Mouse (Mus musculus) activated CD4-positive, CD25-positive, alpha-beta regulatory T cell (primary cell): ENCODE results near the gene Pgm3. TPM values are rescaled to one million over a fixed set of nuclear protein-coding genes. Genes with fewer than 3 reads are reported as not detected.

Experiments
- polyA plus RNA-seq, 2 experiments: library from polyadenylated mRNA; unstranded; fragments of 100-300 nt; shearing (Covaris generic); gene quantifications; one replicate each; pipeline ENCODE4 v1.2.1; 2017

Pgm3 gene
- 10 to 100 TPM; 15.2 to 20.9 TPM for polyA plus RNA-seq

GRCm38 (mm10) chr9:86571540-86572135 lies at the start of gene Pgm3, which contains the start of gene Rwdd2a:
Pgm3 (minus strand) TSS chr9:86571842.
Rwdd2a (plus strand) TSS chr9:86571991.

Other genes with a start within 250 kb of the Pgm3 start
- 1 to 10 TPM; 2.5 to 4.1 TPM for gene Ube2cbp, start 106.9 kb downstream of the Pgm3 start, polyA plus RNA-seq
- gene Dop1a, start 104.7 kb downstream of the Pgm3 start, polyA plus RNA-seq: 10 to 100 TPM; 25.3 to 35.3 TPM
- gene Rwdd2a, start 149 bp upstream of the Pgm3 start, polyA plus RNA-seq: 1 to 10 TPM; 3.6 to 4.0 TPM
- gene Me1, start 124.1 kb upstream of the Pgm3 start, polyA plus RNA-seq: under 1 TPM in 1 of 2 experiments, not detected in 1; 0.11 TPM
- under 1 TPM in 1 of 2 experiments, not detected in 1; 0.05 TPM for gene Prss35, start 171.8 kb upstream of the Pgm3 start, polyA plus RNA-seq